Mouse (Mus musculus): Measurements from ENCODE around the gene Serpine3. TPM values are rescaled to one million over a fixed set of nuclear protein-coding genes. Genes with fewer than 3 reads are reported as not detected.
"Not testable (repeated sequence)": the region's sequence is repeated elsewhere in the genome, so short reads cannot be mapped to it uniquely, and the experiment has no call there.

The Serpine3 gene
- polyA plus RNA-seq (2012), result not detected in 2 replicates

- TF ChIP-seq GATA1 (IDR thresholded peaks at IDR 0.05; ENCODE audit: low read length) (no peak), TAL1 (IDR thresholded peaks at IDR 0.05; ENCODE audit: low read length) (no peak)
- H3K4me3 ChIP-seq (replicated peaks), result no peak within 1 kb of the TSS
These were observed at the start of gene Serpine3 for GRCm38 (mm10) chr14:62663367-62663766. Gene Serpine3 (plus strand): TSS chr14:62663667.

GRCm38 (mm10) chr14:62622393-62622792, 41.1 kb upstream of the Serpine3 start:
- Histone ChIP-seq H3K36me3 (ENCODE audit: control insufficient read depth) (no peaks in the 10 kb centered on the region), H3K27me3 (ENCODE audit: control insufficient read depth) (no peaks in the 10 kb centered on the region), H3K9me3 (ENCODE audit: control insufficient read depth, low read length) (no peaks in the 10 kb centered on the region), H3K4me1 (ENCODE audit: control insufficient read depth) (no peaks in the 10 kb centered on the region), H3K4me3 (replicated peaks) (no peak overlapping the region)
- TF ChIP-seq TAL1 (IDR thresholded peaks at IDR 0.05; ENCODE audit: low read length), result no peak
- TF ChIP-seq GATA1 (IDR thresholded peaks at IDR 0.05; ENCODE audit: low read length), result no peak

More at GRCm38 (mm10) chr14:62663367-62663766, at the start of gene Serpine3:
- Histone ChIP-seq H3K4me1 (ENCODE audit: control insufficient read depth) (no peaks in the 10 kb centered on the region), H3K36me3 (ENCODE audit: control insufficient read depth) (no peaks in the 10 kb centered on the region), H3K9me3 (ENCODE audit: control insufficient read depth, low read length) (no peaks in the 10 kb centered on the region), H3K27me3 (ENCODE audit: control insufficient read depth) (no peaks in the 10 kb centered on the region)

DNA sequence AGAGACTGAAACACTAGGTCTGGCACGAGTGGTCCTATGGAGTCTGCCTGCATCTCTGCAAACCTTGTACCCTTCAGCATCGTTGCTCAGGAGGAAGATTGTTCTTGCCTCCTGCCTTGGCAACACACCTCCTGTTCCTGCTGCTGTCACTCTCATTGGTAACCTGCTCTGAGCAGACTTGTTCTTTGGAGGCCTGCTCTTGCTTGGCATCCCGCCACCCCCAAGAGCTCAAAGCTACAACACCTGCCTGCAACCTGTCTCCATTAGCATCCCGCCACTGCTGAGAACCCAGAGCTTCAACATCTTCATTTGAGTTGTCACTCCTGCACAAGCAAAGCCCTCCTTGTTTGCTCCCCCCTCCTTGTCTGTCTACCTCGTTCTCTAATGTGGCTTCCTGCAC, 35.5 kb upstream of the Serpine3 start:
- Histone ChIP-seq H3K27me3 (ENCODE audit: control insufficient read depth) (no peaks in the 10 kb centered on the region), H3K9me3 (ENCODE audit: control insufficient read depth, low read length) (no peaks in the 10 kb centered on the region), H3K4me1 (ENCODE audit: control insufficient read depth) (no peaks in the 10 kb centered on the region), H3K36me3 (ENCODE audit: control insufficient read depth) (no peaks in the 10 kb centered on the region), H3K4me3 (replicated peaks) (no peak overlapping the region)
- no peak for TF ChIP-seq GATA1 (IDR thresholded peaks at IDR 0.05; ENCODE audit: low read length)
- no peak for TF ChIP-seq TAL1 (IDR thresholded peaks at IDR 0.05; ENCODE audit: low read length)

DNA sequence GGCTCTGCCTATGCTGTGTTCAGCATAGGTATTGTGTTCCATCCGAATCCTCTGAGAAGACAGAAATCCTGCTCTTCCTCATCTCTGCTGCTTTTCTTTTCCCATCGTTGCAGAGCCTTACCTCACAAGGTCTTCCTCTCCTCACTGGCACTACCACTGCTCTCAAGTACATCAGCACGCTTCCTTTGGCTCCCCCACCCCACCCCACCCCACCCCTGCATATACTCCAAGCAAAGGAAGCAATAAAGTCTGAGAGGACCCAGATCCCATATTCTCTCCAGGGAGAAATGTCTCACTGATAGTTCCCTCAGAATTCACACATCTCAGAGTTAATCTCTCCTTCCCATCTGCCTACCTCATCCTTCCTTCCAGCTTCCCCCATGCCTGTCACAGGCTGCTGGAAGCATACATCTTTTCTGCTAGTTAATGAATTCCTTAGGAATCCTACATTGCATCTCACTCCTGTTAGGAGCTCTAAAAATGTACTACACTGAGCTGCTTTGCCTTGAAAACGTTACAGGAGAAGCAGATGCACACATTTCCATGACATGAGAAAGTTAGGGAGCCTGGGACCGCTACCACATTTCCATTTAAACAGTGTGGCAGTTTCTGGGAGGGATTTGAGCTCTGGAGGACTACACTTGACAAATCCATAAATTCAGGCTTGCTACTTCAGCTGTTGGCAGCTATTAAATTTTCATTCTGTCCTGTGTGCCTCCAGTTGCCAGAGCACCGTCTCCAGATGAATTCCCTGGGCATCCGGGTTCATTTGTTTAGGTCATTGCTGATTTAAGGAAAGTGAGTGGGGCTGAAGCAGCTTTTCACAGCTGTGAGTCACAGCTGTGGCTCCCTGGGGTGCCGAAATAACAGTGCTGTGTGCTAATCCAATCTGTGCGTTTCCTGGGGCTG, 25.8 kb upstream of the Serpine3 start:
- Histone ChIP-seq H3K4me1 (ENCODE audit: control insufficient read depth) (no peaks in the 10 kb centered on the region), H3K36me3 (ENCODE audit: control insufficient read depth) (no peaks in the 10 kb centered on the region), H3K9me3 (ENCODE audit: control insufficient read depth, low read length) (no peaks in the 10 kb centered on the region), H3K27me3 (ENCODE audit: control insufficient read depth) (no peaks in the 10 kb centered on the region), H3K4me3 (replicated peaks) (no peak overlapping the region)
- no peak for TF ChIP-seq GATA1 (IDR thresholded peaks at IDR 0.05; ENCODE audit: low read length)

DNA sequence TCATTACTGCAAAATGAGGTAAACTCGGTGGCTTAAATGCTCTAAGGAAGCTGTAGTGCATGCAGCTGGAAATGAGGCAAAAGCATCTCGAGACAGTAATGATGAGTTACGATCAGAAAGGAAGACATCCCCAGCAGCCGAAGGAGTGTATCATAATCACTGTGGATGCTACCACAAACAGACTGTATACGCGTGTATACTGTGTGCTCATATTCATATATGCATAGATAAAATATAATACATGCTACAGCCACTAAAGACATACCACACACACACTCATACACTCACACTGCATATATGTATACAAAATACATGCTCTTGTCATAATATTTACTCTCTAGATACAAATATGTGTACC, 25.1 kb upstream of the Serpine3 start:
- TF ChIP-seq TAL1 (IDR thresholded peaks at IDR 0.05; ENCODE audit: low read length) (no peak), GATA1 (IDR thresholded peaks at IDR 0.05; ENCODE audit: low read length) (no peak)
- H3K9me3 ChIP-seq (ENCODE audit: control insufficient read depth, low read length), result no peaks in the 10 kb centered on the region
- H3K4me1 ChIP-seq (ENCODE audit: control insufficient read depth), result no peaks in the 10 kb centered on the region

GRCm38 (mm10) chr14:62639111-62639510, 24.4 kb upstream of the Serpine3 start:
- Histone ChIP-seq H3K4me3 (replicated peaks) (no peak overlapping the region), H3K27me3 (ENCODE audit: control insufficient read depth) (no peaks in the 10 kb centered on the region), H3K4me1 (ENCODE audit: control insufficient read depth) (no peaks in the 10 kb centered on the region), H3K9me3 (ENCODE audit: control insufficient read depth, low read length) (no peaks in the 10 kb centered on the region), H3K36me3 (ENCODE audit: control insufficient read depth) (no peaks in the 10 kb centered on the region)
- TF ChIP-seq GATA1 (IDR thresholded peaks at IDR 0.05; ENCODE audit: low read length) (no peak), TAL1 (IDR thresholded peaks at IDR 0.05; ENCODE audit: low read length) (no peak)

More for the DNA sequence above, 25.1 kb upstream of the Serpine3 start:
- no peaks in the 10 kb centered on the region for H3K36me3 ChIP-seq (ENCODE audit: control insufficient read depth)
- H3K4me3 ChIP-seq (replicated peaks), result no peak overlapping the region
- no peaks in the 10 kb centered on the region for H3K27me3 ChIP-seq (ENCODE audit: control insufficient read depth)

DNA sequence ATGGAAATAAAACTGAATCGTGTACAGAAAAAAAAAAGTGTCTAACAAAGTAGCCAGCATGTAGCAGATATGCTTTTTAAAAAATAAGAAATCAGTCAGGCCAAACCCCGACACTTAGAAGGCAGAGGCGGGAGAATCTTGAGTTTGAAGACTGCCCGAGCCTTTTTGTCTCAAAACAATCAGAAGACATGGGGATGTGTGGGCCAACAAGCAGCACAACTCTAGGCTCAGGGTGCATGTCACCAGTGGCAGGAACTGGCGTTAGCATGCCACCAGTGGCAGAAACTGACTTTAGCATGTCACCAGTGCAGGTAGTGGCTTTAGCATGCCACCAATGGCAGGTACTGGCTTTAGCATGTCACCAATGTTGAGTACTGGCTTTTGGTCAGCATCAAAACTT, 23.9 kb upstream of the Serpine3 start:
- Histone ChIP-seq H3K27me3 (ENCODE audit: control insufficient read depth) (no peaks in the 10 kb centered on the region), H3K4me3 (replicated peaks) (no peak overlapping the region), H3K36me3 (ENCODE audit: control insufficient read depth) (no peaks in the 10 kb centered on the region), H3K9me3 (ENCODE audit: control insufficient read depth, low read length) (no peaks in the 10 kb centered on the region), H3K4me1 (ENCODE audit: control insufficient read depth) (no peaks in the 10 kb centered on the region)
- TF ChIP-seq GATA1 (IDR thresholded peaks at IDR 0.05; ENCODE audit: low read length), result no peak
- TF ChIP-seq TAL1 (IDR thresholded peaks at IDR 0.05; ENCODE audit: low read length), result no peak

DNA sequence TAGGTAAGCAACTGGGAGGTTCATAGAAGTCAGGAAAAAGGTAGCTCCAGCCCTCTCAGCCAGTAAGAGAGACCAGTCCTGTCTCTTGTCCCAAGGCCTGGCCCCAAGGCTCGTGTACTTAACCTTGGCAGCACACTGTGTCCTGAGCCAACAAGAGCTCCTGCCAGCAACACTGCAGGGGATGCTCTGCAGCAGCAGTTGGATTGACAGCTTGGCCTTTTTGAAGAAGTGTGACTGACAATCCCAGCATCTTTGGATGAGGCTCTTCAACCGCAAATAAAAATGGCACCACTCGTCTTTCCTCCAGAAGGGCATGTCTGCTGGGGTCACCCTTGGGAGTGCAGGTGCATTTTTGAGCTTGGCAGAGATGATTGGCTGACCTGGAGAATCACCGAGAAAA, 23.1 kb upstream of the Serpine3 start:
- no peak overlapping the region for H3K4me3 ChIP-seq (replicated peaks)
- no peaks in the 10 kb centered on the region for H3K27me3 ChIP-seq (ENCODE audit: control insufficient read depth)
- no peaks in the 10 kb centered on the region for H3K36me3 ChIP-seq (ENCODE audit: control insufficient read depth)
- no peaks in the 10 kb centered on the region for H3K9me3 ChIP-seq (ENCODE audit: control insufficient read depth, low read length)
- H3K4me1 ChIP-seq (ENCODE audit: control insufficient read depth), result no peaks in the 10 kb centered on the region
- TF ChIP-seq GATA1 (IDR thresholded peaks at IDR 0.05; ENCODE audit: low read length) (no peak), TAL1 (IDR thresholded peaks at IDR 0.05; ENCODE audit: low read length) (no peak)

- not testable (repeated sequence) for H3K27me3 ChIP-seq (ENCODE audit: control insufficient read depth); H3K4me1 ChIP-seq (ENCODE audit: control insufficient read depth); H3K4me3 ChIP-seq (replicated peaks); H3K36me3 ChIP-seq (ENCODE audit: control insufficient read depth); H3K9me3 ChIP-seq (ENCODE audit: control insufficient read depth, low read length)
These were observed 21.1 kb upstream of the Serpine3 start for GRCm38 (mm10) chr14:62642368-62642767.

- no peaks in the 10 kb centered on the region for H3K9me3 ChIP-seq (ENCODE audit: control insufficient read depth, low read length)
- H3K4me3 ChIP-seq (replicated peaks), result no peak overlapping the region
- H3K27me3 ChIP-seq (ENCODE audit: control insufficient read depth), result no peaks in the 10 kb centered on the region
- H3K36me3 ChIP-seq (ENCODE audit: control insufficient read depth), result no peaks in the 10 kb centered on the region
- TF ChIP-seq TAL1 (IDR thresholded peaks at IDR 0.05; ENCODE audit: low read length) (no peak), GATA1 (IDR thresholded peaks at IDR 0.05; ENCODE audit: low read length) (no peak)
- no peaks in the 10 kb centered on the region for H3K4me1 ChIP-seq (ENCODE audit: control insufficient read depth)
These were observed 15.1 kb upstream of the Serpine3 start for GRCm38 (mm10) chr14:62648405-62648804.
